Mouse (Mus musculus) midbrain, embryonic 16.5 days (tissue): Measurements from ENCODE around the gene Cfap58. TPM values are rescaled to one million over a fixed set of nuclear protein-coding genes. Genes with fewer than 3 reads are reported as not detected.

Experiments used
- ATAC-seq: fragments of 200-750 bp; cut with Nextera tagmentation; 2 replicates; pipeline ENCODE4 v1.8.0; 2017; ENCODE audit warnings: moderate TSS enrichment
- H3K27ac ChIP-seq: fragments of 300-500 bp; sonication (generic); 2 replicates; pipeline ENCODE4 v1.5.1; 2014; ENCODE audit warnings: mild to moderate bottlenecking, low read length, mixed read lengths
- H3K27me3 ChIP-seq: fragments of 300-500 bp; sonication (generic); 2 replicates; pipeline ENCODE4 v1.6.1; 2014; ENCODE audit warnings: low read depth, low read length, mixed read lengths; ENCODE audit not compliant: control insufficient read depth, insufficient read depth
- H3K36me3 ChIP-seq: fragments of 300-500 bp; sonication (generic); 2 replicates; pipeline ENCODE4 v1.6.1; 2014; ENCODE audit warnings: mild to moderate bottlenecking, low read length, moderate library complexity, mixed read lengths; ENCODE audit not compliant: control insufficient read depth, insufficient read depth
- H3K4me1 ChIP-seq: fragments of 300-500 bp; sonication (generic); 2 replicates; pipeline ENCODE4 v1.6.1; 2014; ENCODE audit warnings: mild to moderate bottlenecking, low read length, mixed read lengths; ENCODE audit not compliant: control insufficient read depth, insufficient read depth
- H3K4me2 ChIP-seq: fragments of 300-500 bp; sonication (generic); 2 replicates; pipeline ENCODE4 v1.6.1; 2014; ENCODE audit warnings: mild to moderate bottlenecking, low read length, mixed read lengths
- H3K4me3 ChIP-seq: fragments of 300-500 bp; sonication (generic); 2 replicates; pipeline ENCODE4 v1.5.1; 2014; ENCODE audit warnings: low read depth, mild to moderate bottlenecking, low read length, moderate library complexity, mixed read lengths
- H3K9ac ChIP-seq: fragments of 300-500 bp; sonication (generic); 2 replicates; pipeline ENCODE4 v1.6.1; 2014; ENCODE audit warnings: low read depth, low read length, mixed read lengths
- H3K9me3 ChIP-seq: fragments of 300-500 bp; sonication (generic); replicated peaks from 2 replicates; pipeline ENCODE4 v1.6.1; 2014; ENCODE audit warnings: mild to moderate bottlenecking, low read length, mixed read lengths; ENCODE audit not compliant: control insufficient read depth, poor library complexity, severe bottlenecking
- WGBS: fragments of 180-500 bp; shearing (Covaris S2); extraction: QIAGEN DNeasy Blood & Tissue Kit; methylation state at CpG from one replicate; pipeline ENCODE4 v1.1.7; 2014; 5-methylcytosine and 5-hydroxymethylcytosine counted together
- polyA plus RNA-seq: library from polyadenylated mRNA; unstranded; fragments of >200 nt; fragmentation: Nextera tagmentation; extraction: Ambion mirVana; gene quantifications from 2 replicates; pipeline ENCODE4 v1.2.1, GENCODE M21; 2015

Gene Cfap58
- polyA plus RNA-seq, 1 experiment from 2014 or later = 0.90 TPM

DNA sequence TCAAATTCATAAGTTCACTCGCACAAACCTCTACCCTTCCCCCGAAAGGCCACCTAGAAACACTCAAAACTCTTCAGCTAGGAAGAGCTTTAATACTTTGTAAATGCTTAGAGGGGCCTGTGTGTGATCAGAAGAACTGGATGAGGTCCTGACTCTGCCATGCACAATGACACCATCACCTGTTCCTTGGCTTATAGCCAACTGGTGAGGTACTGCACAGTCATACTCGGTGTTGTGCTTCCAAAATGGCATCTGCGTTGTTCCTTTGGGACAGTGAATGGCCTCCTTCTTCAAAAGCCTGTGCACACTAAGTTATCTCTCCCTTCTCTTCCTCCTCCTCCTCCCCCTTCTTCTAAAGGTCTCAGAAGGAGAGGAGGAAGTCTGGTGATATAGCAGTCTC is 26.7 kb upstream of the Cfap58 start:
- Histone ChIP-seq H3K9me3 (no peaks in the 10 kb centered on the region), H3K27me3 (no peaks in the 10 kb centered on the region), H3K9ac (no peak overlapping the region), H3K4me3 (no peak overlapping the region), H3K4me1 (peaks cover 8% of the 10 kb centered on the region), H3K36me3 (no peaks in the 10 kb centered on the region), H3K27ac (no peak overlapping the region; the same call in 1 of the 2 replicates), H3K4me2 (no peak overlapping the region)
- ATAC-seq = no peak
- 87% methylated on average over 4 of the region's 4 CpGs for WGBS

DNA sequence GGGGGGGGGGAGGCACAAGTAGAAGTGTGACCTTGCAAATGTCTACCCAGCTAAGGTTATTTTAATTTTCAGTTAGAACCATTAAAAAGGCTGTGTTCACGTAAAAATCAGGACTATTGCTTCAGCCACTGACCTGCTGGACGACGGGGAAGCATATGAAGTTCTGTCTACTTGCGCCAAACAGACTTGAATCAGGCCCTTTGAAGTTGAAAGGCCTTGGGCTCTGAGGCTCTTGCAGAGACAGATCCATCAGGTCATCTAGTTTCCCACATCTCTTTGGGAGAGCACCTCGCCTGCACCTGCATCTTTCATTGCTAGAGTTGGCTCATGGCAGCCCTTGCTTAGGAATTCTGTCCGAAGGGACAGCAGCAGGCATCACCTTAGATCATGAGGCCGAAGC is 24.1 kb upstream of the Cfap58 start:
- H3K9me3 ChIP-seq = no peaks in the 10 kb centered on the region
- no peak overlapping the region for H3K27ac ChIP-seq
- H3K27me3 ChIP-seq = no peaks in the 10 kb centered on the region
- H3K4me3 ChIP-seq = no peak overlapping the region
- ATAC-seq = no peak
- H3K4me2 ChIP-seq = no peak overlapping the region
- H3K4me1 ChIP-seq = peaks cover 23% of the 10 kb centered on the region
- 90% methylated on average over 7 of the region's 7 CpGs for WGBS
- no peak overlapping the region for H3K9ac ChIP-seq
- H3K36me3 ChIP-seq = no peaks in the 10 kb centered on the region

DNA sequence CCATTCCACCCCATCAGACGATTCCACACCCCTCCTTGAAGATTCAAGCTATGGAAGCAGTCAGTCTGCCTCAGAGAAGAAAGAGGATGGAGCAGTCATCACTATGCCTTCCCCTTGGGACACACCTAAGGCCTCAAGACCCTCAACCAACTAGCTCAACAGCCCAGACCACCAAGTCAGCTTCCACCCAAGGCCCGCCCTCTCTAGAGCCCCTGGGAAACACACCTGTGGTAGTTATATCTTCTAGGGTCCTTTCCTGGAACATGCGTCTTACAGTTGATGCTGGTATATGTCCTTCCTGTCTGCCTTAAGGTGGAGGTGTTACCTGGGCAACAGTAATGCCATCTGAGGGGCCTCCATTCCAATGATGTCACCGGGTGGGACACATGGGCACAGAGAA is 23.3 kb upstream of the Cfap58 start:
- no peak overlapping the region for H3K9ac ChIP-seq
- no peak for ATAC-seq
- H3K9me3 ChIP-seq = no peaks in the 10 kb centered on the region
- H3K4me1 ChIP-seq = peaks cover 23% of the 10 kb centered on the region
- H3K36me3 ChIP-seq = no peaks in the 10 kb centered on the region
- no peaks in the 10 kb centered on the region for H3K27me3 ChIP-seq
- no peak overlapping the region for H3K27ac ChIP-seq
- H3K4me2 ChIP-seq = no peak overlapping the region
- no peak overlapping the region for H3K4me3 ChIP-seq
- WGBS = 93% methylated on average over 4 of the region's 4 CpGs

DNA sequence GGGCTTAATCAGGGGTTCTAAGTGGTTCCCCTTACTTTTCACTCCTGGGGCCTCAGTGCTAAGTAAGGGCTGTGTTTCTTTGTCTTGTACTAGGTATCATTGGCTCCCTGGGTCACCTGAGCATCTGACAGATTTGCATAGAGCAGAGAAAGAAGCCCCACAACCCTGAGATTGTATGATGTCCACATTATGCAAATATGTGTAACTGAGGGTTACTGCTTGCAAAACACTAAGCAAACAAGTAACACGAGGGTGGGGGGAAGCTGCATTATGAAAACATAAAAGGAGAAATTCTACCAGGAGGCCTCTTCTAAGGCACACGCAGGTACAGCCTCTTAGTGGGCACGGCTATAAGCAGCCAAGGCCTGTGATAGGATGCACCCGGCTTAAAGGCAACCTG is 22.2 kb upstream of the Cfap58 start:
- 82% methylated on average over 4 of the region's 4 CpGs for whole genome bisulfite sequencing
- Histone ChIP-seq H3K4me1 (peaks cover 23% of the 10 kb centered on the region), H3K9ac (no peak overlapping the region), H3K36me3 (no peaks in the 10 kb centered on the region), H3K27me3 (no peaks in the 10 kb centered on the region), H3K4me3 (no peak overlapping the region), H3K9me3 (no peaks in the 10 kb centered on the region), H3K27ac (no peak overlapping the region), H3K4me2 (no peak overlapping the region)
- ATAC-seq = no peak

DNA sequence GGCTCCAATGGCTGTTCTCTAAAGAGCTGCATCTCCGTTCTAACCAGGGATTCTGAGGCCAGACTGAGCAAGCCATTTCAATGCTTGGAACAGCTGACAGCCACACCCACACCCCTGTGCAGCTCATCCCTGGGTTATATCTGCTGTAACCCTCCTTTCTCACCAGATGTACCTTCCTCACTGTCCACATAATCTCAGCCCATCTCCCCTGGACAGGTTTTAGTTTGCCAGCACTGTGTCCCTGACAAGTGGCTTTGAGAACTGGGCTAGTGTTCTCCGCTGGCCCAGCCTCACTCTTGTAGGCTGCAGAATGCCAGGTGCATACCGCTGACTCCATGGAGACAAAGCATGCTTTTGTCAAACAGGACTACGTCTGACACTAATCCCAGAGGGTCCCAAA is 20.1 kb upstream of the Cfap58 start:
- Histone ChIP-seq H3K27me3 (no peaks in the 10 kb centered on the region), H3K27ac (no peak overlapping the region), H3K9me3 (no peaks in the 10 kb centered on the region), H3K4me3 (no peak overlapping the region; the same call in 1 of the 2 replicates), H3K4me2 (peak overlapping the region; percentile 81), H3K4me1 (peaks cover 23% of the 10 kb centered on the region), H3K36me3 (no peaks in the 10 kb centered on the region), H3K9ac (peak overlapping the region; percentile 30; the same call in 1 of the 2 replicates)
- WGBS = 4% methylated on average over 4 of the region's 4 CpGs
- no peak for ATAC-seq

DNA sequence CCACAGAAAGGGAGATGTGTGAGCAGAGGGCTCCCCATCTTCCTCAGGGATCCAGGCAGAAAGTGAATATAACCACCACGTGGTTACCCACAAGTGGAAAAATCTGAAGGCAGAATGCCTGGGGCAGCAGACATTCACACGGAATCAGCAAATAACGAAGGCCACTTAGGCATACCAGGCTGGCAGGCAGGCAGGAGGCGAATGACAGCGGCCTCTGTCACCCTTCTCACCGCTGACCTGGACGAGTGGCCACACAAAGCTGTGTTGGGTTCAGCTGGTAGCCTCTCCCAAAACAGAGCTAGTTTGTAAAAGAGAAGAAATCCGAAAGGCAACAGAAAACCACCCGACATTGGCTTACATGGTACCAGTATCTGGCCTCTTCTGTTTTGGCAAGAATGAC is 19.5 kb upstream of the Cfap58 start:
- 12% methylated on average over 9 of the region's 9 CpGs for WGBS
- H3K9ac ChIP-seq = peak overlapping the region; percentile 75
- H3K27ac ChIP-seq = no peak overlapping the region

DNA sequence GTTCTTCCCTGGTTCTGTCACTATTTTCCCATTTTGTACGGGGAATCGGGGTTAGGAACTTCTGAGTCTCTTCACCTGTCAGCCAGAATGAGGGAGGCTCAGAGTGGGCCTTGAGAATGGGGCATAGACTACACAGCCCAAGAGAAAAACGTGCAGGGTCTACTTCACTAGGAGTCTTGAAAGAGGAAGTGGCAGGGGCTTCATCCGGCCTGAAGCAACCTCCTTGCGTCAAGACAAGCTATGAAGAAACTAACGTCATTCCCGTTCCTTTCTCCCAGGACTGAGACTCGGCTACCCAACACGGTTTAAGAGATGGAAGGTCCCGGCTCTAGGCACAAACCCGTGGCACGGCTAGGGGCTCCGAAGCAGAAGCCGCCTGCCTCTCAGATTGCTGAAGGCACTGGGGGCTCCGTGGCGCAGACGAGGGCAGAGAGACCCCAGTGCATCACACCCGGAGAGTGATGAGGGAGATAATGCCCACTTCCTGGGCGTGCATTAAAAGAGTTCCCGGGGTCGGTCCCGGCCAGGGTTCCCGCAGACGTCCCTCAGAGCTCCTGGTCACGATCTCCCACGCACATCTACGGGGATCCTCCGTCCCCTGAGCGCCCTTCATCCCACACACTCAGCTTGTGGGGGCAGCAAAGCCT is 18.9 kb upstream of the Cfap58 start:
- no peaks in the 10 kb centered on the region for H3K36me3 ChIP-seq
- H3K27ac ChIP-seq = peak overlapping the region; percentile 35
- H3K9me3 ChIP-seq = no peaks in the 10 kb centered on the region
- H3K27me3 ChIP-seq = no peaks in the 10 kb centered on the region
- WGBS = 1% methylated on average over 29 of the region's 29 CpGs
- H3K9ac ChIP-seq = peak overlapping the region; percentile 75
- peak overlapping the region; percentile 81 for H3K4me2 ChIP-seq
- peak; percentile 54 for ATAC-seq
- H3K4me1 ChIP-seq = peaks cover 23% of the 10 kb centered on the region
- peak overlapping the region; percentile 65 for H3K4me3 ChIP-seq

More for the DNA sequence above, 19.5 kb upstream of the Cfap58 start:
- H3K36me3 ChIP-seq = no peaks in the 10 kb centered on the region
- peaks cover 23% of the 10 kb centered on the region for H3K4me1 ChIP-seq
- no peak for ATAC-seq
- H3K4me3 ChIP-seq = peak overlapping the region; percentile 65
- H3K27me3 ChIP-seq = no peaks in the 10 kb centered on the region
- H3K9me3 ChIP-seq = no peaks in the 10 kb centered on the region
- H3K4me2 ChIP-seq = peak overlapping the region; percentile 81

DNA sequence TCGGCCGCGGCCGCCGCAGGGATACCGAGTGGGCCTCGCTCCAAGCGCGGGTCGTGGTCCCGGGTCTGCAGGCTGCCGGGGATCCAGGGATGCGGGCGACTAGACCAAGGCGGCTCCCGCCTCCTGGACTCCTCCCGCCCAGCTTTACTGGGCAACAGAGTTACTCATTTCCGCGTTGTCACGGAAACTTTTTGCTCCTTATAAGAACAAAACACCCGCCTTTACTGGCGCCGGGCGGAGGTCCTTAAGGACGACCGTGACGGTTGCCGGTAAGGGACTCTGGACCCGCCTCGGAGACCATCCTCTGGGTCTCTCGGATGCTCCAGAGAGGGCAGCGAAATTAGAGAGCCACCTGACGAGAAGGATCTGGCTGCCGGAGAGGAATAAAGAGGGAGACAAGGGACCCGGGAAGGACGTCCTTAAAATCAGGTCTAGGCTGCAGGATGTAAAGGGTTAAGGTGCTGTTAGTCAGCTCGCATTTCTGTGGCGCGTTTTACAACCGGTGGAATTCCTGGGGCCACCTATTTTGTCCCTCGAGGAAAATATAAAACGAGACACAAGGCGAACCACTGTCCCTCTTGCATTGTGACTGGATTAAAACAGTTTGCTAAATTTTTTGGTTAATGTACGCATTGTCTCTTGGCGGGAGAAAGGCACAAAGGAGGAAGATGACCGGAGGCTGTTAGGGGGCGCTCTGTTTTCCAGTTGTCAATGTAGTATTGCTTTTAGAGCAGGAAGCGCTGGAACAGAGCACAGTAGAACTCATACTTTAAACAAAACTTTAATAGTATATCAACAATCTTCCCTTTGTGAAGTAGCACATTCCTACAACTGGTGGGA is 18.1 kb upstream of the Cfap58 start, which contains the start of the genes Cfap43 and Itprip:
Gene Cfap43 (minus strand): TSS at position 162 of the 840 bp plus-strand sequence.
Gene Itprip (minus strand): TSS at position 174 of the 840 bp plus-strand sequence.
- H3K36me3 ChIP-seq = no peaks in the 10 kb centered on the region
- peak within 1 kb of the TSS; percentile 65 for H3K4me3 ChIP-seq
- WGBS = under 1% methylated on average over 48 of the region's 48 CpGs
- no peaks in the 10 kb centered on the region for H3K27me3 ChIP-seq
- peak within 1 kb of the TSS; percentile 74 for H3K27ac ChIP-seq
- H3K4me2 ChIP-seq = peak within 1 kb of the TSS; percentile 81
- no peaks in the 10 kb centered on the region for H3K9me3 ChIP-seq
- peak within 1 kb of the TSS; percentile 75 for H3K9ac ChIP-seq
- H3K4me1 ChIP-seq = peaks cover 23% of the 10 kb centered on the region
- ATAC-seq = peak; percentile 77

DNA sequence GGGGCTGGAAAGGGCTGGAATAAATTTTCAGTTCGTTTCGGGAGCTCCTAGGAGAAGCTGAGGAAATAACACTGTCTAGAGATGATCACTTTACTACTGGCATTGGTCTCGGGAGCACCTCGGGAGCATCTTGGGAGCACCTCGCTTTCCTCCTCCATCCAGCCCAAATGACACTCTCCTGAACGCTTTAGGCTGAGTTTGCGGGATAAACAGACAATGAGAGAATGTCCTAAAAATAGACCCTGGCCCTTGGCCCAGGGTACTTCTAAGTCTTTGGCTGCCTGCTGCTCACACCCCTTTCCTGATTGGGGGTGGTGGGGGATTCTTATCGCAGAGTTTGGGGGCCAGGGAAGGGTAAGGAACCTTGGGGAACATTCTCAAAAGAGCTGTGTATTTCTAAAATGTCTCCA is 17.5 kb upstream of the Cfap58 start:
- Histone ChIP-seq H3K27ac (no peak overlapping the region), H3K4me3 (peak overlapping the region; percentile 65), H3K9me3 (no peaks in the 10 kb centered on the region), H3K36me3 (no peaks in the 10 kb centered on the region), H3K27me3 (no peaks in the 10 kb centered on the region), H3K4me1 (peaks cover 23% of the 10 kb centered on the region), H3K4me2 (peak overlapping the region; percentile 81), H3K9ac (peak overlapping the region; percentile 75; the same call in 1 of the 2 replicates)
- ATAC-seq = peak; percentile 19; the same call in 1 of the 2 replicates
- 3% methylated on average over 8 of the region's 8 CpGs for WGBS
